13 mouse cellular contexts compared by ENCODE assay signal in genomic region chr17:43147935-43148334, GRCm38 (mm10).
DNase-seq lines count a peak whose midpoint lies in the region; ATAC-seq and TF ChIP-seq lines count a peak whose summit lies in the region.
"Had no signal": no experiment of that assay in that cellular context is flagged by ENCODE, and none has a peak within 500 bp of the region (broad histone marks: within the 10 kb centered on the region; RNA-seq: fewer than 3 reads in every experiment).

No protein-coding gene starts in this region.

- WGBS in heart, embryonic 16.5 days = 7% methylated on average over 3 of the region's 3 CpGs
- whole genome bisulfite sequencing in embryonic facial prominence, embryonic 11.5 days = 1% methylated on average over 3 of the region's 3 CpGs

- no peak overlapping the region for H3K4me3 ChIP-seq in heart, embryonic 16.5 days (ENCODE audit: low read length)
- no peak overlapping the region for H3K4me3 ChIP-seq in ES-E14 (ENCODE audit: insufficient read depth in 1 of 2, low read depth in 1 of 2, low read length in 2 of 2, poor library complexity in 1 of 2, severe bottlenecking in 1 of 2)
- no peak overlapping the region for H3K4me3 ChIP-seq in embryonic facial prominence, embryonic 11.5 days (ENCODE audit: low read depth, low read length)
- H3K4me3 ChIP-seq: limb, embryonic 12.5 days had no signal

- in situ Hi-C loops in ES-E14 (cut with MboI; ENCODE audit: low sequenced_read_pairs in 2 of 2, unreplicated experiment in 2 of 2) = no loop called here

- no peaks in the 10 kb centered on the region for H3K36me3 ChIP-seq in heart, embryonic 16.5 days (ENCODE audit: control insufficient read depth, insufficient read depth)
- no peaks in the 10 kb centered on the region for H3K36me3 ChIP-seq in ES-E14 (ENCODE audit: control insufficient read depth, insufficient read depth, low read length, poor library complexity, severe bottlenecking)
- no peaks in the 10 kb centered on the region for H3K36me3 ChIP-seq in embryonic facial prominence, embryonic 11.5 days (replicated peaks; ENCODE audit: control insufficient read depth, insufficient read depth, low read depth, low read length)
- H3K36me3 ChIP-seq: limb, embryonic 12.5 days had no signal

- no peak overlapping the region for H3K27ac ChIP-seq in heart, embryonic 16.5 days (ENCODE audit: low read length)
- no peak overlapping the region for H3K27ac ChIP-seq in ES-E14 (ENCODE audit: insufficient read depth, low read depth, low read length, poor library complexity, severe bottlenecking)
- no peak overlapping the region for H3K27ac ChIP-seq in embryonic facial prominence, embryonic 11.5 days (replicated peaks; ENCODE audit: low read depth, low read length)
- H3K27ac ChIP-seq: limb, embryonic 12.5 days; macrophage had no signal

- H3K4me1 ChIP-seq in heart, embryonic 16.5 days (ENCODE audit: control insufficient read depth, insufficient read depth, low read length) = peaks cover 12% of the 10 kb centered on the region
- H3K4me1 ChIP-seq in ES-E14 (ENCODE audit: control insufficient read depth in 2 of 2, insufficient read depth in 2 of 2, low read length in 2 of 2, poor library complexity in 1 of 2) = peaks cover 0 to 5% of the 10 kb centered on the region in 2 experiments; a peak in 2 of 4 replicates
- no peaks in the 10 kb centered on the region; the same call in 1 of the 2 replicates for H3K4me1 ChIP-seq in embryonic facial prominence, embryonic 11.5 days (ENCODE audit: control insufficient read depth, insufficient read depth, low read length)

- ATAC-seq in heart, embryonic 16.5 days (replicated peaks; ENCODE audit: extremely low read depth, insufficient read depth, low FRiP score) = peak; percentile 32; the same call in 1 of the 2 replicates
- ATAC-seq in embryonic facial prominence, embryonic 11.5 days (replicated peaks; ENCODE audit: insufficient number of reproducible peaks, low FRiP score, low TSS enrichment, low read depth) = no peak
- ATAC-seq: activated CD4-positive, CD25-positive, alpha-beta regulatory T cell, adult 4 months; CD4-positive, CD25-positive, alpha-beta regulatory T cell, adult 4 months had no signal

- H3K4me2 ChIP-seq in heart, embryonic 16.5 days (ENCODE audit: low read depth, low read length) = peak overlapping the region; percentile 12; the same call in 1 of the 2 replicates
- no peak overlapping the region for H3K4me2 ChIP-seq in embryonic facial prominence, embryonic 11.5 days (ENCODE audit: low read depth, low read length)
- H3K4me2 ChIP-seq: limb, embryonic 12.5 days had no signal

- H3K9me3 ChIP-seq in heart, embryonic 16.5 days (replicated peaks; ENCODE audit: control insufficient read depth, low read length) = no peaks in the 10 kb centered on the region
- no peaks in the 10 kb centered on the region for H3K9me3 ChIP-seq in ES-E14 (ENCODE audit: control insufficient read depth, insufficient read depth, low read depth, low read length)
- H3K9me3 ChIP-seq in embryonic facial prominence, embryonic 11.5 days (replicated peaks; ENCODE audit: control insufficient read depth, low read length) = no peaks in the 10 kb centered on the region
- H3K9me3 ChIP-seq: limb, embryonic 12.5 days had no signal

- H3K27me3 ChIP-seq in heart, embryonic 16.5 days (ENCODE audit: control insufficient read depth, insufficient read depth, low read length) = no peaks in the 10 kb centered on the region
- no peaks in the 10 kb centered on the region for H3K27me3 ChIP-seq in embryonic facial prominence, embryonic 11.5 days (ENCODE audit: control insufficient read depth, insufficient read depth, low read length)
- H3K27me3 ChIP-seq: limb, embryonic 12.5 days had no signal

- no peak for DNase-seq in heart, adult 8-10 months (ENCODE audit: low spot score)
- DNase-seq in ES-E14 (ENCODE audit: low read depth, low spot score) (peak; percentile 31), adipocyte (ENCODE audit: low spot score) (no peak)
- peak; percentile 46 for DNase-seq in embryonic facial prominence, embryonic 11.5 days (ENCODE audit: low spot score)
- DNase-seq in kidney, postnatal 25 days = peak; percentile 57 to 60
- no peak for DNase-seq in cerebellum, postnatal 10 days
- no peak for DNase-seq in gastrocnemius, adult 18-20 months (ENCODE audit: low spot score)
- DNase-seq: cerebellum, adult 11-12 months had no signal

- H3K9ac ChIP-seq in heart, embryonic 16.5 days (ENCODE audit: low read length) = no peak overlapping the region
- no peak overlapping the region for H3K9ac ChIP-seq in ES-E14 (ENCODE audit: insufficient read depth, low read depth, low read length, poor library complexity, severe bottlenecking)
- no peak overlapping the region for H3K9ac ChIP-seq in embryonic facial prominence, embryonic 11.5 days (replicated peaks; ENCODE audit: low read length)
- H3K9ac ChIP-seq: limb, embryonic 12.5 days had no signal

TF ChIP-seq in ES-E14, 5 proteins besides CTCF, POLR2A, EP300 and RAD21:
- TF ChIP-seq ZNF384 (IDR thresholded peaks at IDR 0.05; ENCODE audit: low read depth, low read length) (no peak), CHD2 (IDR thresholded peaks at IDR 0.05; ENCODE audit: low read depth, low read length) (peak; percentile 29; the same call in 1 of the 2 replicates)

Comparison
In these comparisons a context has a peak if more than half of its experiments do, and no peak if none do; other contexts are left out.
1. DNase-seq: peak in ES-E14 (single experiment), embryonic facial prominence, embryonic 11.5 days (single experiment) and kidney, postnatal 25 days (2 of 2); none in heart, adult 8-10 months (single experiment), adipocyte (single experiment), cerebellum, postnatal 10 days (0 of 2) and gastrocnemius, adult 18-20 months (single experiment).